Mouse (Mus musculus): ENCODE results near the gene Commd1. TPM values are rescaled to one million over a fixed set of nuclear protein-coding genes. Genes with fewer than 3 reads are reported as not detected.

Gene Commd1
- polyA plus RNA-seq, 1 experiment: 51.1 TPM

DNA sequence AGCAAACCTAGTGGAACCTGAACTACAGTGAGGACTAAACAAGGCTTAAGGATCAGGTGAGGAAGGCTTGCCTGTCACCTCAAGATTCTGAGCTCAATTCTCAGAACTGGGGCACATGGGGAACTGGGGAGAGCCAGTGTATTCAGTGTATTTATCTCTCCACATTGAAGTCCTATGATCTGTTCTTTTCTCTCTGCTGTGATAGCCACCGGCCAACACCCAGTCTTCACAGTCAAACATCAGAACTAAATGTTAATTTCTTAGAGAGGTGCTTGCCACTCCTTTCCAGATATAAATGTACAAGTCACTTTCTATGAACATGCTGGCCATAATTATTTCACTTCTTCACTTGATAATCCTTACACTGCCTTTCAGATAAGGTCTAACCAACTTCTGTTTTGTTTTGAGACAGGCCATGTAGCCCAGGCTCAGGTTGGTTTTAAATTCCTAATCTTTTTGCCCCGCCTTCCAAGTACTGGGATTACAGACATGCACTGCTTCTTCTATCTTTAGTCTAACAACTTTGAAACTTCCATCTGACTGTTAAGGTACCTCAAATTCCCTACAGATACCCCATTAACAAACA is 50.8 kb downstream of the Commd1 start:
- TF ChIP-seq CTCF (IDR thresholded peaks at IDR 0.05; ENCODE audit: control insufficient read depth, insufficient read depth, low read length) (no peak), POLR2A (IDR thresholded peaks at IDR 0.05; ENCODE audit: borderline replicate concordance, control insufficient read depth, low read depth, low read length) (no peak)
- WGBS: 69% methylated on average over 2 of the region's 2 CpGs
- Histone ChIP-seq H3K4me3 (replicated peaks; ENCODE audit: control insufficient read depth, low read depth, low read length) (no peak overlapping the region), H3K4me1 (ENCODE audit: control insufficient read depth, insufficient read depth, low read length) (peaks cover 3% of the 10 kb centered on the region), H3K27ac (ENCODE audit: control insufficient read depth, insufficient read depth, low read depth, low read length, poor library complexity) (no peak overlapping the region)

DNA sequence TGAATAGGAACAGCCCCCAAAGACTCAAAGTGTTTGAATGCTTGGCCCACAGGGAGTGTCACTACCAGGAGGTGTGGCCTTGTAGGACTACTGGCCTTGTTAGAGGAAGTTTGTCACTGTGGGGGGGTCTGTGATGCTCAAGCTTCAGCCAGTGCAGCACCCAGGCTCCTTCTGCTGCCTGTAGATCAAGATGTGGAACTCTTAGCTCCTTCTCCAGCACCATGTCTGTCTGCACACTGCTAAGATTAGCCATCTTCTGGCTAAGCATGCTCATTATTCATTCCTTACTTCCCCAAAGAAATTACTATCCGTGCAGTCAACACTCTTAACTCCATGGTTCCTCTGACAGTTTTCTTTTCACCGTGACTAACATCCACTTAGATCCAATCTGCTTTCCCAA is 52.1 kb downstream of the Commd1 start:
- 60% methylated on average over 2 of the region's 2 CpGs for WGBS
- Histone ChIP-seq H3K27ac (ENCODE audit: control insufficient read depth, insufficient read depth, low read depth, low read length, poor library complexity) (no peak overlapping the region), H3K4me3 (replicated peaks; ENCODE audit: control insufficient read depth, low read depth, low read length) (no peak overlapping the region), H3K4me1 (ENCODE audit: control insufficient read depth, insufficient read depth, low read length) (peaks cover 3% of the 10 kb centered on the region)
- TF ChIP-seq CTCF (IDR thresholded peaks at IDR 0.05; ENCODE audit: control insufficient read depth, insufficient read depth, low read length) (no peak), POLR2A (IDR thresholded peaks at IDR 0.05; ENCODE audit: borderline replicate concordance, control insufficient read depth, low read depth, low read length) (no peak)

DNA sequence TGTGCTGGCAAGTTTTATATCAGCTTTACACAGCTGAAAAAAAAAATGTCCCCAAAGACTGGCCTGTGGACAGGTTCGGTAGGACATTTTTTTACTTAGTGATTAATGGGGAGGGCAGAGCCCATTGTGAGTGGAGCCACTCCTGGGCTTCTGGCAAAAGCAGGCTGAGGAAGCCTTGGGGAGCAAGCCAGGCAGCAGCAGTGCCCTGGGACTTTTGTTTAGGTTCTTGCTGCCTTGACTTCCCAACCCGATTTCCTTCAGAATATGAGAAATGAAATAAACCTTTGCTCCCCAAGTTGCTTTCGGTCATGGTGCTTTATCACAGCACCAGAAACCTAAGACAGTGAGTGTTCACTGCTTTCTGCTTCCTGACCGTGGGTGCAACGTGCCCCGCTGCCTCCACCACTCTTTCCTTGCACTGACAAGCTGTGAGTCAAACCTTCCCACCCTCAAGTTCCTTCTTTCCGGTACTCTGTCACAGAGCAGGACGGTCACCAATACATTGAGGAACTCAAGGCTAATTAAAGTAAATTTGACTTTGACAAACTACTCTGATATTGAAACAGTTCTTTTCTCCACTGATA is 53.5 kb downstream of the Commd1 start:
- no peak overlapping the region for H3K4me3 ChIP-seq (replicated peaks; ENCODE audit: control insufficient read depth, low read depth, low read length)
- WGBS: 6% methylated on average over 8 of the region's 8 CpGs
- H3K27ac ChIP-seq (ENCODE audit: control insufficient read depth, insufficient read depth, low read depth, low read length, poor library complexity): peak overlapping the region; percentile 21; the same call in 1 of the 2 replicates
- peaks cover 3% of the 10 kb centered on the region for H3K4me1 ChIP-seq (ENCODE audit: control insufficient read depth, insufficient read depth, low read length)
- TF ChIP-seq POLR2A (IDR thresholded peaks at IDR 0.05; ENCODE audit: borderline replicate concordance, control insufficient read depth, low read depth, low read length) (no peak), CTCF (IDR thresholded peaks at IDR 0.05; ENCODE audit: control insufficient read depth, insufficient read depth, low read length) (no peak)

DNA sequence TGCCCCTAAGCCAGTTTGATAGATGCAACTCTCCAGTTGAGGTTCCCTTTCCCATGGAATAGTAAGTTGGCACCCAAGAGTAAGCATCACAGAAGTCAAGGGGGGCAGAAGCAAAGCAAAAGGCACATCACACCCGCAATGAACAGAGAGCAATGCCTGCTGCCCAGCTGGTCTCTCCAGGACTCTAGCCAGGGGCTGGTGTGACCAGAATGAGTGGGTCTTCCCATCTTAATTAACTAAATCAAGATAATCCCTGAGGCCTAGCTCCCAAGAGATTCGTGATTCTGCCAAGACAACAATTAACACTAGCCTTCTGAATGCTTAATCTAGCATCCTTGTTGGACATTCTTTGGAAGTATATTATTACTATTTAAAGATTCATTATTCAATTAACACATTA is 58.6 kb downstream of the Commd1 start:
- no peak overlapping the region for H3K4me3 ChIP-seq (replicated peaks; ENCODE audit: control insufficient read depth, low read depth, low read length)
- WGBS: 90% methylated on average over 2 of the region's 2 CpGs
- no peak for TF ChIP-seq CTCF (IDR thresholded peaks at IDR 0.05; ENCODE audit: control insufficient read depth, insufficient read depth, low read length)
- TF ChIP-seq POLR2A (IDR thresholded peaks at IDR 0.05; ENCODE audit: borderline replicate concordance, control insufficient read depth, low read depth, low read length): no peak
- no peak overlapping the region for H3K27ac ChIP-seq (ENCODE audit: control insufficient read depth, insufficient read depth, low read depth, low read length, poor library complexity)
- H3K4me1 ChIP-seq (ENCODE audit: control insufficient read depth, insufficient read depth, low read length): peaks cover 2% of the 10 kb centered on the region

DNA sequence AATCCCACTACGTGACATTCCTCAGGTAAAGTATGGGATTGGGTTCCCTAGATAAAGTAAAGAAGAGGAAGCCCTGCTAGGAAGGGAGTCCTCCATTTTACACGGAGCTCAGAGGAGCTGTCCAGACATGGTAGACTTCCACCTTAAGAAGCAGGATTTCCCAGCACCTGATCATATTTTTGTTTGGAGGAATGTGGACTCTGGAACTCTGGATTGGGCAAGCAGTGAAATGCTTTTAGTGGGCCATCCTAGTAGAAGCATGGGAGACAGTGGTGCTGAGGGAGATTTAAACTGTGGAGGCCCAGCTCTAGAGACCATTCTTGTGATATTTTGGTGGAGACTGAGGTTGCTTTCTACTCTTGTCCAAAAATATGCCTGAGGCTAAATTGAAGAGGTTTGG is 59.6 kb downstream of the Commd1 start:
- Histone ChIP-seq H3K27ac (ENCODE audit: control insufficient read depth, insufficient read depth, low read depth, low read length, poor library complexity) (no peak overlapping the region), H3K4me3 (replicated peaks; ENCODE audit: control insufficient read depth, low read depth, low read length) (no peak overlapping the region), H3K4me1 (ENCODE audit: control insufficient read depth, insufficient read depth, low read length) (no peaks in the 10 kb centered on the region; the same call in 1 of the 2 replicates)
- WGBS: 74% methylated on average over 2 of the region's 2 CpGs
- TF ChIP-seq CTCF (IDR thresholded peaks at IDR 0.05; ENCODE audit: control insufficient read depth, insufficient read depth, low read length): no peak
- TF ChIP-seq POLR2A (IDR thresholded peaks at IDR 0.05; ENCODE audit: borderline replicate concordance, control insufficient read depth, low read depth, low read length): no peak

DNA sequence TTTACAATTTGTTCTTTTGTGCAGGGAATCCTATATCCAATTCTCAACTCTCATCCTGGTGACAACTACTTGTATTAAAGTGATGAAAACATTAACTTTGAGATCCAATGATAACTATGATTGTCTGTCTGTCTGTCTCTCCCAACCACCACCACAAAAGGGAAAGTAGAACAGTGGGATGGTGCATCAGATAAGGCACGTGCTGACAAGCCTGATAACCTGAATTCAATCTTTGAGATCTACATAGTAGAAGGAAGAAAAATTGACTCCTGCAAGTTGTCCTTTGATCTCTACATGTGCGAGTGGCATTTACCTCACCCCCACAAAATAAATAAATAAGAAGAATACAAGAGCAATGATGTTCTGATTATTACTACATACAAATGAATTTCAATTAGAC is 62.8 kb downstream of the Commd1 start:
- 59% methylated on average over 2 of the region's 2 CpGs for WGBS
- Histone ChIP-seq H3K4me3 (replicated peaks; ENCODE audit: control insufficient read depth, low read depth, low read length) (no peak overlapping the region), H3K27ac (ENCODE audit: control insufficient read depth, insufficient read depth, low read depth, low read length, poor library complexity) (no peak overlapping the region), H3K4me1 (ENCODE audit: control insufficient read depth, insufficient read depth, low read length) (no peaks in the 10 kb centered on the region; the same call in 1 of the 2 replicates)
- no peak for TF ChIP-seq CTCF (IDR thresholded peaks at IDR 0.05; ENCODE audit: control insufficient read depth, insufficient read depth, low read length)
- TF ChIP-seq POLR2A (IDR thresholded peaks at IDR 0.05; ENCODE audit: borderline replicate concordance, control insufficient read depth, low read depth, low read length): no peak

DNA sequence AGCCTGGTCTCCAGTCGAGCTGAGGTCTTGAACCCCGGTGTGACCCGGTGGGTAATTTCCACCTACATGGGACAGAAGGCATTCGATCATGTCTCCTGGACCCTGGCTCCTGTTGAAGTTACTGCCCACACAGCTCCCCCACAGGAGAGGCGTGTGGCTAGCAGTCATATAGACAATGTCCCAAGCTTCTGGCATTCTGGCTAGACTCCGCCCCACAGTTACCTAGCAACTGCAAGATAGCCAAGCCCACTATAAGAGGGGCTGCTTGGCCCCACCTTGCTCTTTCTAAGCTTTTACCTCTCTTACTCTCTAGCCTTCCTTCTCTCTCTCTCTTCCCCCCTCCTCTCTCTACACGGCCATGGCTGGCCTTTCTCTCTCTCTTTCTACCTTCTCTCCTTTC is 64.4 kb downstream of the Commd1 start:
- TF ChIP-seq POLR2A (IDR thresholded peaks at IDR 0.05; ENCODE audit: borderline replicate concordance, control insufficient read depth, low read depth, low read length) (no peak), CTCF (IDR thresholded peaks at IDR 0.05; ENCODE audit: control insufficient read depth, insufficient read depth, low read length) (no peak)
- H3K4me1 ChIP-seq (ENCODE audit: control insufficient read depth, insufficient read depth, low read length): no peaks in the 10 kb centered on the region; the same call in 1 of the 2 replicates
- H3K27ac ChIP-seq (ENCODE audit: control insufficient read depth, insufficient read depth, low read depth, low read length, poor library complexity): no peak overlapping the region
- no peak overlapping the region for H3K4me3 ChIP-seq (replicated peaks; ENCODE audit: control insufficient read depth, low read depth, low read length)
- WGBS: 94% methylated on average over 7 of the region's 7 CpGs

DNA sequence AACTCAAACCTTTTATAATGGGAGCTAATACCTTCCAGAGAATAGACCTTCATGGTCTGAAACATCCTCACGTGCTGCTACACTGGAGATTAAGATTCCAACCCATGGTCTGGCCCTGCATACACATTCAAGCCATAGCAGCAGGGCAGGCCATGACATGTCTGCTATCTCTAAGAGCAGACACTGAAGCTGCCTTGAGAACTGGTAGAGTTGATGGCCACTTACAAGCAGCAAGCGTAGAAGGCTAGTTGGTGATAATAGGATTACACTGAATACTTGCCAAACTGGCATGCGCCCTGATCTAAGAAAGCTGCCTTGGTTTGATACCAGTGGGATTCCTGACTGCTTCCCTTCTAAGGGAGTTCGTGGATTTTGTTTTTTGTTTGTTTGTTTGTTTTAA is 68.4 kb downstream of the Commd1 start:
- TF ChIP-seq POLR2A (IDR thresholded peaks at IDR 0.05; ENCODE audit: borderline replicate concordance, control insufficient read depth, low read depth, low read length) (no peak), CTCF (IDR thresholded peaks at IDR 0.05; ENCODE audit: control insufficient read depth, insufficient read depth, low read length) (no peak)
- Histone ChIP-seq H3K27ac (ENCODE audit: control insufficient read depth, insufficient read depth, low read depth, low read length, poor library complexity) (no peak overlapping the region), H3K4me3 (replicated peaks; ENCODE audit: control insufficient read depth, low read depth, low read length) (no peak overlapping the region), H3K4me1 (ENCODE audit: control insufficient read depth, insufficient read depth, low read length) (no peaks in the 10 kb centered on the region; the same call in 1 of the 2 replicates)
- WGBS: 62% methylated on average over 4 of the region's 4 CpGs
